Mouse (Mus musculus): ENCODE measurements around the gene Olfr914.

- TF ChIP-seq POLR2A (IDR thresholded peaks at IDR 0.05; ENCODE audit: extremely low read depth, insufficient read depth, low read length) (no peak), CTCF (IDR thresholded peaks at IDR 0.05; ENCODE audit: low read depth, low read length) (no peak)
Measured at GRCm38 (mm10) chr9:38659775-38660174, 54.9 kb downstream of the Olfr914 start, which contains the start of gene Olfr916.
